Mouse (Mus musculus) kidney, postnatal 14 days (tissue): ENCODE measurements around the gene Stard5.

Source experiments
- DNase-seq: peaks from one replicate; pipeline ENCODE4 v3.0.0; 2022; ENCODE audit warnings: mixed read lengths

Stard5 gene

DNA sequence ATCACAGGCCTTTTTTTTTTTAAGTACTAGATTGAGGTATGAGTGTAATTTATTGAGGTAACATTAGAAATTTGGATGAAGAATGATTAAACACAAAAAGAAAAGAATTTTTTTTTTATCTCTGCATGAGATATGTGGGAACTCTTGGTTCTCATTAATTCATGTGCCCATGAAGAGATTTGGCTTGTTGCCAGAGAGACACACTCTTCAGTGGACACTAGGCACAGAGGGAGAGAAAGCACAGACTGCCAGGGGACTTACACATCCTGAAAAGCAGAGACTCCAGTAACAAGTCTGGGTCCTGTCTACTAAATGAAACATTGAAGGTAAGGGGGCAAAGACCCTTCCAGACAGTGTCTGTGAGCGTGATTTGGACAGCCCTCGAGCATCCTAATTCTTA is 4.0 kb downstream of the Stard5 start:
- no peak for DNase-seq

DNA sequence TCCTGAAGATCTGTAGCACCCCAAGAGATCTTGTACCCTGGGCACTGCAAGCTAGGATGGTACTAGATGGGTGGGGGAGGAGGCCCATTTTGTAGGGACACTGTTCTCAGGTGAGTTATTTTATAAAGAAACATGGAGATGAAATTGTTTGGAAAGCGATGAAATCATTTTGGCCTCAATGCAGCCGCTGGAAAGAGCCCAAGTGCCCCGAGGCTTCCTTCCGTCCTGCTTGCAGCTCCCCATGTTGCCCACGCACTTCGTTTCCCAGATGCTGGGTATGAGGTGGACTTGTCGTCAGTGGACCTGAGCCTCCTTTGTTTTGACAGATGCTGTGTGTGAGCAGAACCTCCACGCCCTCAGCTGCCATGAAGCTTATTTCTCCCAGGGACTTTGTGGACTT is 4.7 kb downstream of the Stard5 start:
- DNase-seq: no peak

DNA sequence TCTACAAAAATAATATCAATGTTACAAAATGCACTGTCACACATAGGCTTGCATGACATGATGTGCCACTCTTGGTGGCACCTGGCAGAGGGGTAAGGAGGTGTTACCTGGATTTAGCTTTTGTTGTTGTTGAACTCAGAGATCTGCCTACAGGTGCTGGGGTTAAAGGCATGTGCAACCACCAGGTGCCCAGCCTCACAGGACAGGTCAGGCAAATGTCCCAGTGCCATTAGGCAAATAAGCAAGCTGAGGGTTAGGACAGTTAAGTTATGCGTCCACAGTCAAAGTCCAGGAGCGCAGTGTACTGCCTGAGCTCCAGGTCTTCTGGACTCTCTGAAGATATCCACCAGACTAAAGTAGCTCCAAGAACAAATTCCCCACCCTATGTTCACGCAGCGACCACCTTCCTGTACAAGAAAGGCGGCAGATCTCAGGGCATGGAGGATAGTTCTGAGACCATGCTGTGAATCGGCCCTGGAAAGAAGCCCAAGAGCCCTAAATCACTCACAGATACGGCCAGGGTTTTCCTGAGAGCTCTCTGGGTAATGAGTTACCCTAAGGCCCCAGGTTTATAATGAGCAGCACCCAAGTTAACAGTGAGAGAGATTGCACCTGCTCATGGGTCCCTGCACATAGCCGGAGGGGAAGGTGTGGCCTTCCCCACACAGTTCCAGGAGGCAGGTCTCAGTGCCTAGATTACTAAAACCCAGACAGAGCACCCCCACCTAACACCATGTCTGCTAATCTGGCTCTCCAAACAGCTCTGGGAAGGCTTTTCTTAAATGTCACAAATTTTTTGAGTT is 6.2 kb downstream of the Stard5 start:
- peak; percentile 53 for DNase-seq

DNA sequence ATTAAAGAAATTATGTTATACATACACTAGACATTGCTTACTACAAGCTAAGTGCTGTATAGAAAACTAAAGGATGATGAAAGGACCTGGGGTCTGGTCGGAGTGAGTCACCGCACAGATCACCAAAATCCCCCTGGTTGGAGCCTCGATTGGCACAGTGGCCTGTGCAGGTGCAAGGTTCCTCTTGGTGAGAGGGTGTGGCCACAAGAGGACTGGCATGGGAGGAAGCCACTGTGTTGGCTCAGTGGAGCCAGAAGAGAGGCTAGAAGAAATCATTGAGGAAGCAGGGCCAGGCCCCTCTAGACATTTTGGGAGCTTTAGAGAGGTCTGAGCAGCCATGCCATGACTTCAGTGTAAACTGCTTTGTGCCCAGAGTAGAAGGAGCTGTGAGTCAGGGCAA is 7.3 kb downstream of the Stard5 start:
- no peak for DNase-seq

DNA sequence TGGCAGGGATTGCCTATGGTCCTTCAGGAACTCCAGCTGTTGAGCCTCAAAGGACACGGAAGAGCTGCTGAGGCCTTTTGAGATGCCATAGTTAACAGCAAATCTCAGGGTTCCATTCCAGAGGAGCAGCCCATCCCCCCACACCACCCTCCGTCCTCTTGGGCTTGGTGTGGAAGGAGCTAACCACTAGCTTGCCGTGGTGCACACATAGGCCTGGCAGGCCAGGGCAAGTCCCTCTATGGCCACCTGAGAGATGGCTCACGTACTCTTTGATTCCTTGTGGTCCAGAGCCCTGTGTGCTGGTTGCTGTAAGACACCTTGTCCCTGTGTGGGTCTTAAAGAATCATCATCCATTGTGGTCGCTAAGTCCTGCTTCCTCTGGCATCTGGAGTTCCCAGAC is 8.8 kb downstream of the Stard5 start:
- DNase-seq: no peak

DNA sequence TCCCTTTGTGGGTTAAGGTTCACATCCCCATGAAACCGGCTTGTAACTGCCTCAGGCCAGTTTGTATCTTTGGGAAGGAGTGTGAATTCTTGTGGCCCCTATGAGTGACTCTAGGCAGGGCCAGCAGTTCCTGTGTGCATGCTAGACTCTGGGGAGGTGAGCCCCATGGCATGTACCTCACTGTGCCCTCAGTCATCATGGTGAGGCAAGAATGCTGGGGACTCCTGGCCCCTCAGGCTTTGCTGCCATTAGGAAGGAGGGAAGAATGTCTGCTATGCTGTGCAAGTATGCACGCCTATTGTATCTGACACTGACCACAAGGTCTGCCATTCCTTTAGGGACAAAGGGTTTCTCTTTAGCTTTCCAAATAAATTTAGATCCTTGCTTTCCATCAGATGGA is 9.4 kb downstream of the Stard5 start:
- DNase-seq: no peak

DNA sequence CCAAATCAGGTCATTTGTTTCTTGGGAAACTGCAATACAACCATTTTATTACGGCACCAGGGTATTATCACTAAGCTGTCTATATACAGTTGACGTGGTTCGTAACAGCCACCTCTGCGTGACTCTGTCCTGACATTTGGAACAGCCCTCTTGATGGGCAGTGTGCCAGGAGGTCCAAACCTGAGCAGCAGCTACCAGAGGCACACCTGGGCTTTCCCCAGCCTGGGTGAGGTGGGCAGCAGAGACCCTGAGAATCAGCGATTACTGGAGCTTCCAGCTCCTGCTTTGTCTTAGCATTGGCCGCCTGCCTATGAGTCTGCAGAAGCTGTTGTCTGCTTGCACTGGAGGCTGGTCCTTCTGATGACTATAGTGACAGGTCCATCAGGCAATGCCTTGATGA is 11.8 kb downstream of the Stard5 start:
- no peak for DNase-seq

DNA sequence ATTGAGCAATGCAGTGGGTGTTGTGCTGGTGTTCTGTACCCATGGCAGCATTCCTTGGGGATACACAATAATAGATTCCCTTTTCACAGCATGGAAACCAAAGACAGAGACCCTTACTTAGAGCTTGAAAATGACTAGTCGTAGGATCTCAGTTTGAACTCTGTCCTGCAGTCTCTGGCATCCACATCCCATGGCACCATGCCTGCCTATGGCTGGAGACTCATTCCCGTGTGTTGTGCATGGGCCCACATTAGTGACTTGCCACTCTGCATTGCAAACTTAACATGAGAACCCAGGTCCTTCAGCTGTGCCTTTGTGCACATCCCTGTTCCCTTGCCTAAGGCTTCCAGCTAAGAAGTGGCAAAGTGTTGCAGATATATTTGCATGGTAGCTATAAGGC is 13.0 kb downstream of the Stard5 start:
- no peak for DNase-seq

DNA sequence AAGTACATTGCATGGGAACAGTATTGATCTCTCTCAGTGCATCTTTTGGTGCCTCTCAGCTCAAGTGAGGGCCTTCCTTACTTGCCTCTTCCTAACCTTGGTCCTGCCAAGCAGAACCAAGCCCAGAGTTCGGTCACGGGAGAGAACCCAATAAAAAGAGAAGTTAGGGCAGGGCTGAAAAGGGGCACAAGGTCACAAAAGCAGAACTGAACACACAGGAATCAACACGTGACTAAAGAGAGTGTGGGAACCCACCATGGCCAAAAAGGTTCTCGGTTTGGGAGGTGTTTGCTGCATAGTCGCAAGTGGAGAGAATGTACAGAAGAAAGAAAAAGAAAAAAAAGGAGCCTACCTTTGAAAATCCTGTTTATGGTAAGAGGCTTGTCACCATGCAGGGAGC is 13.7 kb downstream of the Stard5 start:
- no peak for DNase-seq

DNA sequence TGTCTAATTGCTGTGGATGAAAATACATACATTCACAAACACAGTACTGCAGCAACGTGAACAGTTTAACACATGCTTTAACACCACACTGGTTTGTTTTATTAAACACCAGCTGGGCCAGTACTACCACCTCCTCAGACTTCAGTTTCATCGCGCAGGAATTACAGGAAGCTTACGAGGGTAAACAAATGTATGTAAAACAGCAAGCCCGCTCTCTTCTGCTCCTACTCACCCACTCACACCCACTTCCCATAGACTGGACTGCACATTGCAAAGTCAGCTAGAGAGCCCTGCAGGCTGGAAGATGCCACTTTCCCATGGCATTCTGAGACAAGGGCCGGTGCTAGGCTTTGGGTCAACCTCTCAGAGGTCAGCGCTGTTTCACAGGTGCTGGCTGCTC is 17.0 kb downstream of the Stard5 start:
- no peak for DNase-seq

DNA sequence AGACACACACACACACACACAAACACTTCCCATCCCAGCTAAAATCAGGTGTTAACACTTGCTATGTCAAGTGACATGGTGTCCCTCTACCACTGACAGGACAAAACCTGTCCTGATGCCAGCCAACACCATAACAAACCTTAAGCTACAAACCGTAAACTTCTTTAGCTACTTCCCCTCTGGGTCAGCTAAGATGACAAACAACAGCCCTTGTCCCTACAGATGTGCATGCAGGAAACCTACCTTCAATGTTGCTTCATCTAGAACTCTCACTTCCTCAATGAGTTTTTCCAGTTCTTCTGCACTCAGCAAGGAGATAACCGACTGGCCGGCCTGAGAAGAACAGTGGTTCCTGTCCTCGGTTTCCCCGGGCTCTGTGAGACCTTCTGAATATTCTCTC is 18.9 kb downstream of the Stard5 start:
- no peak for DNase-seq

DNA sequence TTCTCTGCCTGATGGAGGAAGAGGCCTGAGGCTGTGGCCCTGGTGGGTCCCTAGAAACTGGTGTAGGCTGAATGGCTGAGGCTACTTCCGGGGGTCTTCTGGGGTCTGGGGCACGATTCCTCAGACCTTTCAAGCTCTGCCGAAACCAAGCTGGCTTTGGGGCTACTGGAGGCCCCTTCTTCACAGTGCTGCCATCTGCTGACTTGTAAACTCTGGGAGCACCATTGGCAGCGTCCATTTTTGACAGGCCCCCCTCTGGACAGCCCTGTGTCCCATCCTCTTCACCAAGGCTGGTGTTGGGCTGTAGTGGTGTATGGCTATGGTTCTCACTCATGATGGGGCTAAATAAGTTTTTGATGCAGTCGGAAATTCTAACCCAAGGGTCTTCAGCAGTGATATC is 20.7 kb downstream of the Stard5 start:
- DNase-seq: no peak

DNA sequence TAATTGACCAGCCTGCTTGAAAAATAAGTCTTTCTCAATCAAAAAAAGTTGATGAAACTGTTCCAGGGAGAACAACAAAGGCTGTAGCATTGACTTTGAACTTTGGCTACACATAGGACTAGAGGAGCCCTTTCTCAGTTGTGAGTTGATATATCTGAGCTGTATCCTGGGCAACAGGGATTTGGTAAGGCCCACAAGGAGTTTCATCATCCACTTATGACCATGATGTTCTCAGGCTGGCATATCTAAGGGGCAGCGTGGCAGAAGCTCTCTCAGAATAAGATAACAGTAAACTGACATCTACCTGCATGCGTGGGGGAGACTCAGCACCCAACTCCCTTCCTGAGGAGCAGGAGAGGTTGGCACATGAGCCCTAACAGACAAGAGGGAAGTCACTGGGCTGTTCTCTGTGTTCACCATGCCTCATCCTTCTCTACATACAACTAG is 21.9 kb downstream of the Stard5 start:
- no peak for DNase-seq

DNA sequence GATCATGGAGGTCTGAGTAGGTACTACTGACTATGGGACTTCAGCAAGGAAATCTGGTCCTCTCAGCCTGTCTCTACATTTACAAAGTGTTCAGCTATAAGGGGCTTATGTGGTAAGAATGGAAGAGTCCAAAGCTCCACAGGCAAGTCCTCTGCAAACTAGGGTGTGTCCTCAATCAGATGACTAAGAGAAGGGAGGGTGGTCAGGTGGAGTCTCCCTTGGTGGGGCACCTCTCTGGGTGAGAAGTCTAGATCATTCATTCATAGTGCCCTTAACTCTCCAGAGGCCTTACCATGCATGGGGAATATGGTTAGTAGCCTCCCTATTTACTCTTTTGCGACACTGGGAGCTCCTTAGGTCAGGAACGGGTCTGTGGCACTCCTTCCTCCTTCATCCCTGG is 22.4 kb downstream of the Stard5 start:
- no peak for DNase-seq

DNA sequence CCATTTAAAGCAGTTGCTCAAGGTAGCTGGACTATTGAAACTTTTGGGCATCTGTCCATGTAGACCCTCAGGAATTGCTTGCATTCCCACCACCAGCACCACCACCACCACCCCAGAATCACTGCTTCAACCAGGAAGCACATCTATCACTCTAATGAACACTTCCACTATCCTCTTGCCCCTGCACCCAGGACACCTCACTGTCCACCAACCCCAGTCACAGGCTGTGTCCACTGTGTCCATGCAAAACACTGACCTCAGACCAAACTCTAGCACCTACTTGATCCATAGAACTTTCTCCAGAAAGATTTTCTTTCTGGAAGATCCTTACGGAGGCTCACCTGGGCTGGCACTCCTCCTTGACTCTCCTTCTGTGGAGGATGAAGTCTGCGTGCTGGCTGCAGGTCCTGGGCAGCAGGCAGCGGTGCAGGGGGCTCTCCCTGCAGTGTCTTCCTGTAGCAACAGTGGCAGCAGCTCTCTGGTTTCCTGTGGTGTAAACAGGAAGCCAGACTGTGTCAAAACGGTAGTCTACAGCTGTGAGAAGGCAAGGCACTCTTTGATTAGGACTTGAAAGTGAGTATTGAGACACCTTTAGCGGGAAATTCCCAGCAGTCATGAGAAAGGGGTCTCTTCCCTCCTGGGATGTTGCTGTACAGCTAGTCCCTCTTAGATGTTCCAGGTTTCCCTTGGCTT is 23.3 kb downstream of the Stard5 start:
- peak; percentile 64 for DNase-seq

DNA sequence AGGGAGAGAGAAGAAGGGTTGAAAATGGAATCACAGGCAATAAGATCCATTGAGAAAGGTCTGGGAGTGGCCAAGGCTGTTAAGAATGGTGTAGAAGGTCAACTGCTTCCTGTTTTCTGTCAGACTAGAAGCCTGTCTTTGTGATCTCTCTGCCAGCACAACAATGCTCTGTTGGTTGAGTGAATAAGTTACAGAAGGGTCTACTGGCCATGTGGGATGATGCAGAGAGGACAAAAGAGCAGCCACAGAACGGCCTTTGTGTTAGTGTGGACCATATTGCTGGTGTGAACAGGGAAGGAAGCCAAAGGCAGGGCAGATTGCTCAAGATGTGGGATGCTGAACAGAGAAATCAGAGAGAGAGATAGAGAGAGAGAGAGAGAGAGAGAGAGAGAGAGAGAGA is 27.0 kb downstream of the Stard5 start:
- no peak for DNase-seq

DNA sequence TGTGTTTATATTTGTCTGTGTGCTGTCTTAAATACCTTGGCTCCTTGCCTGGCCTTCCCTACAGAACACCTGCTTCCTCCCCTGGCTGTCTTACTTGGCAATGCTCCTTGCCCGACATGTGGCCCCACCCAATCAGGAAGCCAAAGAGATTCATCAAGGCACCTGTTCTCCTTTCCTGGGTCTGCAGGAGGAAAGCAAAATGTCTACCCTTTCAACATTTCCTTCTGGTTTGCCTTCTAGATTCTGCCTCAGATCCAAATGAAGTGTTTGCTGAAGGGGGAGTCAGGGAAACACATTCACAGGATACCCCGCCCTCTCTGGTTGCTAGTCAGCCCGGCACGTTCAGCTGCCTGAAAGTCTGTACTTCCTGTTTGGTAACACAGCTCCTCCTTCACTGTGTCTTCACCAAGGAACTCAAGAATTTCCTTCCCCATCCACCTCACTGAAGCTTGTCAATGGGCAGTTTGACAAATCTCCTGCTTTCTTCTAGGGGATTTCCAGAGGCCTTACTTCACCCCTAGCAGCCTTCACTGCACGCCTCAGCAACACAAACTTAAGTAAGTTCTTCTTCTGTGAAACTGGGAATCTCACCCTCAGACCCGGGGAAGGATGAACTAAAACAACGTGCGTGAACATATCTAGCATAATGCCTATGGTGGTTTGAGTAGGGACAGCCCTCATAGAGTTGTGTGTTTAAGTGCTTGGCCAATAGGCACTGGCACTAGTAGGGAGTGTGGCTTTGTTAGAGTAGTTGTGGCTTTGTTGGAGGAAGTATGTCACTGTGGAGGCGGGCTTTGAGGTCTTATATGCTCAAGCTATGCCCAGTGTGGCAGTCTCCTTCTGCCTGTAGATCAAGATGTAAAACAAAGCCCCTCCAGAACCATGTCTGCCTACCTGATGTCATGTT is 27.7 kb downstream of the Stard5 start:
- DNase-seq: peak; percentile 78

DNA sequence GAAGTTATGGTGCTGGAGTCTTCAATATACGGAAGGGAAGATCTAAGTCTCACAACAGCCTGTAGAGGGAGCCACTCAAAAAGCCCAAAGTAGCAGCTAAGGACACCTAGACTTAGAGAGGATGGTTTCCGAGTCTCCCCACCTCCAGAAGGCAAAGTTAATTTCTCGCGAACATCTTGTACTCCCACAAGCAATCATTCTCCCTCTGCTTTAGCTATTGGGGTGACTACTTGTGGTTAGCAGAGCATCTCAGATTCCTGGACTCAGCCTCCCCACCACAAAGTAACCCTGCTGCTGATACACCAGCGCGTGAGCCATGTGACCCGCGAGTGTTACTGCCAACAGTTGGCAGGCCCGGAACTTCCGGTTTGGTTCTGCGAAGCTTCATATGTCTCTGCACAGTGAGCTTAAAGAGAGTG is 28.5 kb downstream of the Stard5 start:
- no peak for DNase-seq

DNA sequence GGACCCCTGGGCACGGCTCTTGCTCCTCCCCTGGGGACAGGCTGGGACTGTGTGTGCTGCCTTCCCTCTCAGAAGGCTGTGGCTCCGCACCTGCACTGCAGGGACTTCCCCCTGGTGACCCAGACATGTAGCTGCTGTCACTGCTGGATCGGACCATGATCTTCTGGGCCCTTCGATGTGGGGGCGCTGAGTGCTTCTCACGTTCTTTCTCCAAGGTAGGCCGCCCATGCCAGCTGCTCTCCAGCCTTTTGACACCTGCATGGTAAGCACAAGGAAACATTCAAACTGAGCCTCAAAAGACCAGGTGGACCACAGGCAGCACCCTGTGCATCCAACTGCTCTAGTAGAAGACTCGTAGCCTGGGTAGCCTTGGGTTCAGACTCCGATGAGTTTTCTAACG is 29.3 kb downstream of the Stard5 start:
- no peak for DNase-seq

DNA sequence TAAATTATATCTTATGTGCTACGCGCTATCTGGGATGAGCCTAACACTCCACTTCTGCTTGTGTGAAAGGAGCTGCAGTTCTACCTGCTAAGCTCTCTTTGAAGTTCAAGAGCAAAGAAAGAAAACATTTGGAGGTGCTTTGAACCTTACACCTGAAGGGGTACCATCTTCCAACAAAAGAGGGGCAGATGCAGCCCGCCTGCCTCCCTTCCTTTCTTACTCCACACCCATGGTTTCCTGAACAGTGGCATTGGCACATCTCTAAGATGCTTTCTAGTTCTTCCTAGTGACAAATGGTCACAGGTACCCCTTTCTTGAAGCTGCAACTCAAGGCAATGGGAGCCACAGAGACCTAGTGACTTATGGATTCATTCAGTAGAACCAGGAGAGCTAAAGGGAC is 30.0 kb downstream of the Stard5 start:
- no peak for DNase-seq

DNA sequence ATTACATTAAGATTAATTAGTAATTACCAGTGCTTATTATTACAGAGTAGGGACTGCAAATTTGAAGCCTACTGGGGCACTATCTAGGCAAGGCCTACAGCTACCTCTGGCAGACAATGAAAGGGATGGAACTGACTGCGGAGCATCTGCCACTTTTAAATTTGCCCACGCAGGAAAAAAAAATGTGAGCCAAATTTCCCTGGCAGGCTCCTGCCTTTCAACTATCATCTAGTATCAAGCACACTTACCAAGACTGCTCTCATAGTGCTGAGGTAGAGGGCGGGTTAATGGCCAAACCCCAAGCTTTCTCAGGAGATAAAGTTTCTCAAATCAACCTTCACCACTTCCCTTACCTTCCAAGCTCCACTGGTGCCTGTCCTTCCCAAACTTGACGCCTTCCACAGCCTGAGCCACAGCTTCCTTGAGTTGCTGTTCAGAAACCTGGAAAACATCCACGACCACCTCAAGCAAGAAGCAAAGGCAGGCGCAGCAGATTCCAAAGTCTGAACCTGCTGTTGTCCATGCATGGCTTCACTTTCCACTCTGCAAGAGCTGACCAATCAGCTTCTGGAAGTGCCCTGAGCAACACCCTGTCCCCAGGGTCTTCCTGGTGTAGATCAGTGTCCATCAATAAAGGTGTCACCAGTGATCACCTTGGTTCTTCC is 31.1 kb downstream of the Stard5 start:
- DNase-seq: peak; percentile 38

DNA sequence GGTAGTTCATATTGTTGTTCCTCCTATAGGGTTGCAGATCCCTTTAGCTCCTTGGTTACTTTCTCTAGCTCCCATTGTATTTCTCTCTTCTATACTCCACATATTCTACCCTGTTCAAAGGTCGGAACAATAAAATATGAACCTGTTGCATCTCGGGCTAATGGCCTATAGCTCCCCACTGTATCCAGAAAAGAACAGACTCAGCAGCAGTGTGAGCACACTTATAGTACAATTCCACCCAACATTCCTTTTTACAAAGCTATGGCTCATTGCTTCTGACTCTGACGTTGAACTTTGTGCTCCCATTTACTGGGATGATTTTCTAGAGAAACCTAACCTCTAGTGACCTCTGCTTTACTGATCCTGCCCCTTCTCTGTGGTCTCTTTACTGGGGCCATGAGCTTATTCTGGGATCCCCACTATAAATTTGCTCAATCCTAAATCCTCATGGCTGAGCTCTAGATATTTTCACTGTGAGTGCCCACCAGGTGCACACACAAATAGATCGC is 34.4 kb downstream of the Stard5 start:
- DNase-seq: peak; percentile 31
